In the genomic region with DNA sequence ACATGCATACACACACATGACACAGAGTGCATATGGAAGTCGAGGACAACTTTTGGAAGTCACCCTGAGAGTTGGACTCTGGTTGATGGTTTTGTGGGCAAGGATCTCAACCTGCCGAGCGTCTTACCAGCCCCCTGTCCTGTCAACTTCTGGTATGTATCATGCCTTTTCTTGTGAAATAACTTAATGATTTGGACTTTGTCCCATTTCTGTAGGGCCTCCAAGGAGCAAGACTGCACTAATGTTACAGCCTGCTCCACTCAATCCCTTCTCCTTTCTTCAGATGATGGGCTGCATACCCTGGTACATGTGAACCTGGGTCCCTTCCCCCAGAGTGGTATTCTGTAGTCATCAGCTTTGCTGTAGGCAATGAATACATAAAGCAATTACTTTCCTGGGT, we compare ENCODE assay signal across 36 mouse cellular contexts. TPM values are rescaled to one million over a fixed set of nuclear protein-coding genes. Genes with fewer than 3 reads are reported as not detected.
"Had no signal": no experiment of that assay in that cellular context is flagged by ENCODE, and none has a peak within 500 bp of the region (broad histone marks: within the 10 kb centered on the region; RNA-seq: fewer than 3 reads in every experiment).

No protein-coding gene starts in this region.

- H3K36me3 ChIP-seq: hindbrain, embryonic 13.5 days; hindbrain, embryonic 15.5 days had no signal

- H3K9ac ChIP-seq: forebrain, postnatal 0 days; heart, embryonic 12.5 days; hindbrain, embryonic 13.5 days; hindbrain, embryonic 15.5 days; limb, embryonic 13.5 days; limb, embryonic 15.5 days; liver, embryonic 12.5 days had no signal

- H3K27ac ChIP-seq: heart, adult 2 months; hindbrain, embryonic 13.5 days; hindbrain, embryonic 15.5 days; hindbrain, postnatal 0 days; limb, embryonic 13.5 days; limb, embryonic 15.5 days; liver, embryonic 12.5 days had no signal

- DNase-seq: forebrain, postnatal 0 days; gastrocnemius, postnatal 14 days; gastrocnemius, postnatal 36 days; heart, adult 2 months; heart, postnatal 10 days; heart, postnatal 36 days; kidney, adult 18-20 months; kidney, adult 8-10 months; kidney, postnatal 10 days; kidney, postnatal 36 days; layer of hippocampus, adult 9-11 months; layer of hippocampus, postnatal 36 days; left cerebral cortex, postnatal 4 days had no signal

- ATAC-seq: forebrain, postnatal 0 days; hindbrain, postnatal 0 days; liver, embryonic 12.5 days had no signal

- H3K4me3 ChIP-seq: heart, adult 2 months; heart, embryonic 12.5 days; hindbrain, embryonic 13.5 days; hindbrain, embryonic 15.5 days; limb, embryonic 13.5 days; limb, embryonic 15.5 days; liver, embryonic 12.5 days had no signal

- H3K4me1 ChIP-seq: hindbrain, embryonic 13.5 days; hindbrain, embryonic 15.5 days; limb, embryonic 13.5 days; limb, embryonic 15.5 days had no signal

- H3K4me2 ChIP-seq: heart, embryonic 12.5 days; hindbrain, embryonic 13.5 days; hindbrain, embryonic 15.5 days; limb, embryonic 13.5 days; limb, embryonic 15.5 days; liver, embryonic 12.5 days had no signal

- H3K9me3 ChIP-seq: heart, embryonic 12.5 days; hindbrain, embryonic 13.5 days; hindbrain, embryonic 15.5 days; limb, embryonic 13.5 days; limb, embryonic 15.5 days; liver, embryonic 12.5 days had no signal

- H3K27me3 ChIP-seq: heart, embryonic 12.5 days; hindbrain, embryonic 13.5 days; hindbrain, embryonic 15.5 days; limb, embryonic 13.5 days; limb, embryonic 15.5 days; liver, embryonic 12.5 days had no signal

RNA-seq across cellular contexts. Expression of a gene that starts 20.4 kb away (rescaled TPM):
- total RNA-seq: forebrain, postnatal 0 days; gastrocnemius, adult 18-20 months; gastrocnemius, adult 8-10 months; gastrocnemius, postnatal 14 days; gastrocnemius, postnatal 36 days; hematopoietic stem cell, adult 5-6 weeks; hindbrain, postnatal 0 days; layer of hippocampus, adult 18-20 months; layer of hippocampus, adult 8-10 months; layer of hippocampus, postnatal 14 days; layer of hippocampus, postnatal 36 days; left cerebral cortex, adult 18-20 months; left cerebral cortex, postnatal 10 days; left cerebral cortex, postnatal 25 days; left cerebral cortex, postnatal 4 days had no signal
- polyA plus RNA-seq: forebrain, postnatal 0 days; gonadal fat pad, adult 2 months; heart, embryonic 12.5 days; heart, embryonic 14.5 days; hindbrain, embryonic 11.5 days; hindbrain, embryonic 13.5 days; hindbrain, embryonic 15.5 days; hindbrain, postnatal 0 days; kidney, embryonic 14.5 days; limb, embryonic 11.5 days; limb, embryonic 13.5 days; liver, embryonic 12.5 days had no signal

RNA-seq across cellular contexts. Expression of a gene that starts 46.9 kb away (rescaled TPM):
- total RNA-seq: forebrain, postnatal 0 days; gastrocnemius, adult 8-10 months; gastrocnemius, postnatal 14 days; gastrocnemius, postnatal 36 days; heart, postnatal 10 days; hematopoietic stem cell, adult 5-6 weeks; hindbrain, postnatal 0 days; layer of hippocampus, adult 18-20 months; layer of hippocampus, adult 8-10 months; layer of hippocampus, postnatal 14 days; layer of hippocampus, postnatal 36 days; left cerebral cortex, adult 18-20 months; left cerebral cortex, adult 8-10 months; left cerebral cortex, postnatal 10 days; left cerebral cortex, postnatal 25 days; left cerebral cortex, postnatal 4 days had no signal
- polyA plus RNA-seq: forebrain, postnatal 0 days; gonadal fat pad, adult 2 months; heart, embryonic 12.5 days; heart, embryonic 14.5 days; heart, embryonic 16.5 days; hindbrain, embryonic 11.5 days; hindbrain, embryonic 13.5 days; hindbrain, embryonic 15.5 days; hindbrain, postnatal 0 days; kidney, embryonic 14.5 days; limb, embryonic 11.5 days; limb, embryonic 13.5 days; liver, embryonic 12.5 days had no signal
